1 mouse cellular context compared by ENCODE assay signal in the genomic region with DNA sequence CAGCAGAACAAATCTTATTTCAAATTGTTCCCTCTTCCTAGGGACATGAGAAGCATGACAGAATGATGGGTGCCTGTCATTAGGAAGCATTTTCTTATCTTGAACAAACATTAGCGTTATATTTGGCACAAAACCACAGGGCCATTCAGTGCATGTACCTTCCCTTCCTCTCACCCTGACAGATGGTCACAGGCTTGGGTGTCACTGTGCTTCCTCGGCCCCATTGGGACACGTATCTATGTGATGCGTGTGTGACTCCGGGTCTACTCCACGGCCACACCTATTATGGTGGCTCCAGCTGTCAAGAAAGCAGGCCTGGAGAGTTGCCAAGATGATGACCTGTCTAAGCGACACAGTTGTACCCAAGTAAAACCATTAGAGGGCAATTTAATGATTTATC.
TF ChIP-seq lines count a peak whose summit lies in the region.

No protein-coding gene starts in this region.

TF ChIP-seq in myocyte, 11 proteins besides CTCF, POLR2A, EP300 and RAD21 (continued from another document):
- no peak for TF ChIP-seq POLR2AphosphoS2 (IDR thresholded peaks at IDR 0.05; ENCODE audit: insufficient read length, low read depth)
- no peak for TF ChIP-seq MAX (IDR thresholded peaks at IDR 0.05; ENCODE audit: low read depth)
- peak; percentile 53 for TF ChIP-seq TCF12 (IDR thresholded peaks at IDR 0.05; ENCODE audit: insufficient read depth, poor library complexity, severe bottlenecking)
